Mouse (Mus musculus) kidney, postnatal 0 days (tissue): ENCODE results near the gene B4galt1. TPM values are rescaled to one million over a fixed set of nuclear protein-coding genes. Genes with fewer than 3 reads are reported as not detected.

Experiments used
- ATAC-seq: fragments of 200-750 bp; cut with Nextera tagmentation; replicated peaks from 2 replicates; pipeline ENCODE4 v1.8.0; 2017; ENCODE audit warnings: low read depth, moderate number of reproducible peaks, moderate TSS enrichment, moderate library complexity; ENCODE audit not compliant: low FRiP score
- DNase-seq: peaks from one replicate; pipeline ENCODE4 v3.0.0-alpha.2; 2016; ENCODE audit warnings: low spot score
- H3K27ac ChIP-seq: fragments of 300-500 bp; sonication (generic); 2 replicates; pipeline ENCODE4 v1.5.1; 2014; ENCODE audit warnings: mild to moderate bottlenecking
- H3K27me3 ChIP-seq: fragments of 300-500 bp; sonication (generic); 2 replicates; pipeline ENCODE4 v1.6.1; 2014; ENCODE audit warnings: low read length, mixed read lengths; ENCODE audit not compliant: insufficient read depth
- H3K36me3 ChIP-seq: fragments of 300-500 bp; sonication (generic); 2 replicates; pipeline ENCODE4 v1.6.1; 2014; ENCODE audit warnings: low read length, mixed read lengths; ENCODE audit not compliant: insufficient read depth
- H3K4me1 ChIP-seq: fragments of 300-500 bp; sonication (generic); replicated peaks from 2 replicates; pipeline ENCODE4 v1.6.1; 2014; ENCODE audit warnings: antibody characterized with exemption, low read length, mixed read lengths; ENCODE audit not compliant: insufficient read depth
- H3K4me2 ChIP-seq: fragments of 300-500 bp; sonication (generic); 2 replicates; pipeline ENCODE4 v1.6.1; 2014; ENCODE audit warnings: mild to moderate bottlenecking, low read length, moderate library complexity, mixed read lengths
- H3K4me3 ChIP-seq: fragments of 300-500 bp; sonication (generic); replicated peaks from 2 replicates; pipeline ENCODE4 v1.5.1; 2014; ENCODE audit warnings: low read depth, low read length
- H3K9ac ChIP-seq: fragments of 300-500 bp; sonication (generic); 2 replicates; pipeline ENCODE4 v1.6.1; 2014; ENCODE audit warnings: low read depth, low read length
- H3K9me3 ChIP-seq: fragments of 300-500 bp; sonication (generic); replicated peaks from 2 replicates; pipeline ENCODE4 v1.6.1; 2016; ENCODE audit warnings: low read length, inconsistent platforms, mixed read lengths
- CTCF ChIP-seq: IDR thresholded peaks from 2 replicates; pipeline ENCODE4 v1.5.1; 2016; ENCODE audit warnings: antibody characterized with exemption, low read depth, mild to moderate bottlenecking, moderate library complexity
- WGBS: fragments of 180-500 bp; shearing (Covaris S2); extraction: QIAGEN DNeasy Blood & Tissue Kit; methylation state at CpG from one replicate; pipeline ENCODE4 v1.1.7; 2014; 5-methylcytosine and 5-hydroxymethylcytosine counted together
- polyA plus RNA-seq: library from polyadenylated mRNA; unstranded; fragments of >200 nt; fragmentation: Nextera tagmentation; extraction: Ambion mirVana; gene quantifications from 2 replicates; pipeline ENCODE4 v1.2.1, GENCODE M21; 2015

The B4galt1 gene
- polyA plus RNA-seq, 1 experiment from 2014 or later = 35.9 TPM

- H3K4me3 ChIP-seq = no peak overlapping the region
- no peaks in the 10 kb centered on the region for H3K9me3 ChIP-seq
- H3K9ac ChIP-seq = no peak overlapping the region
- H3K27ac ChIP-seq = no peak overlapping the region
- DNase-seq (no peak), ATAC-seq (no peak)
- H3K36me3 ChIP-seq = no peaks in the 10 kb centered on the region
- TF ChIP-seq CTCF = no peak
- H3K27me3 ChIP-seq = no peaks in the 10 kb centered on the region
- no peak overlapping the region for H3K4me2 ChIP-seq
- 76% methylated on average over 9 of the region's 9 CpGs for WGBS
- H3K4me1 ChIP-seq = peaks cover 13% of the 10 kb centered on the region; the same call in 1 of the 2 replicates
Measured at GRCm38 (mm10) chr4:40785620-40786166, 68.1 kb downstream of the B4galt1 start.

GRCm38 (mm10) chr4:40784556-40785169, 69.1 kb downstream of the B4galt1 start:
- no peak for ATAC-seq
- no peaks in the 10 kb centered on the region for H3K27me3 ChIP-seq
- H3K27ac ChIP-seq = no peak overlapping the region
- no peak overlapping the region for H3K4me3 ChIP-seq
- no peak for TF ChIP-seq CTCF
- no peaks in the 10 kb centered on the region for H3K36me3 ChIP-seq
- no peak overlapping the region for H3K4me2 ChIP-seq
- peaks cover 13% of the 10 kb centered on the region; the same call in 1 of the 2 replicates for H3K4me1 ChIP-seq
- 61% methylated on average over 10 of the region's 10 CpGs for WGBS
- no peaks in the 10 kb centered on the region for H3K9me3 ChIP-seq
- peak; percentile 37 for DNase-seq
- H3K9ac ChIP-seq = no peak overlapping the region

GRCm38 (mm10) chr4:40783049-40783448, 70.8 kb downstream of the B4galt1 start:
- no peak for TF ChIP-seq CTCF
- ATAC-seq (no peak), DNase-seq (no peak)
- H3K4me2 ChIP-seq = no peak overlapping the region
- H3K9ac ChIP-seq = no peak overlapping the region
- no peaks in the 10 kb centered on the region for H3K27me3 ChIP-seq
- WGBS = 92% methylated on average over 4 of the region's 4 CpGs
- no peaks in the 10 kb centered on the region for H3K36me3 ChIP-seq
- no peaks in the 10 kb centered on the region for H3K9me3 ChIP-seq
- H3K4me3 ChIP-seq = no peak overlapping the region
- H3K27ac ChIP-seq = no peak overlapping the region
- H3K4me1 ChIP-seq = peaks cover 13% of the 10 kb centered on the region; the same call in 1 of the 2 replicates

- WGBS = 26% methylated on average over 8 of the region's 8 CpGs
- ATAC-seq (no peak), DNase-seq (no peak)
- no peaks in the 10 kb centered on the region for H3K36me3 ChIP-seq
- no peak overlapping the region for H3K4me3 ChIP-seq
- H3K27me3 ChIP-seq = no peaks in the 10 kb centered on the region
- no peak for TF ChIP-seq CTCF
- no peak overlapping the region for H3K27ac ChIP-seq
- no peaks in the 10 kb centered on the region for H3K9me3 ChIP-seq
- no peak overlapping the region for H3K9ac ChIP-seq
- peaks cover 13% of the 10 kb centered on the region; the same call in 1 of the 2 replicates for H3K4me1 ChIP-seq
- H3K4me2 ChIP-seq = no peak overlapping the region
Measured at GRCm38 (mm10) chr4:40781797-40782495, 71.9 kb downstream of the B4galt1 start.

- no peak overlapping the region for H3K4me2 ChIP-seq
- no peak for TF ChIP-seq CTCF
Measured at GRCm38 (mm10) chr4:40781143-40781542, 72.7 kb downstream of the B4galt1 start.

GRCm38 (mm10) chr4:40778656-40779055, 75.1 kb downstream of the B4galt1 start:
- no peaks in the 10 kb centered on the region for H3K27me3 ChIP-seq
- H3K27ac ChIP-seq = no peak overlapping the region
- H3K36me3 ChIP-seq = no peaks in the 10 kb centered on the region
- DNase-seq (no peak), ATAC-seq (no peak)
- peak; percentile 40; the same call in 1 of the 2 replicates for TF ChIP-seq CTCF
- 80% methylated on average over 6 of the region's 6 CpGs for WGBS
- no peak overlapping the region for H3K9ac ChIP-seq
- H3K4me3 ChIP-seq = no peak overlapping the region
- peaks cover 24% of the 10 kb centered on the region; the same call in 1 of the 2 replicates for H3K4me1 ChIP-seq
- H3K4me2 ChIP-seq = no peak overlapping the region
- H3K9me3 ChIP-seq = no peaks in the 10 kb centered on the region

More at GRCm38 (mm10) chr4:40781143-40781542, 72.7 kb downstream of the B4galt1 start:
- H3K27me3 ChIP-seq = no peaks in the 10 kb centered on the region
- ATAC-seq (no peak), DNase-seq (peak; percentile 64)
- H3K4me3 ChIP-seq = no peak overlapping the region
- 21% methylated on average over 3 of the region's 3 CpGs for WGBS
- no peaks in the 10 kb centered on the region for H3K9me3 ChIP-seq
- no peak overlapping the region for H3K9ac ChIP-seq
- H3K4me1 ChIP-seq = peaks cover 13% of the 10 kb centered on the region; the same call in 1 of the 2 replicates
- H3K36me3 ChIP-seq = no peaks in the 10 kb centered on the region
- peak overlapping the region; percentile 3; the same call in 1 of the 2 replicates for H3K27ac ChIP-seq
